11 mouse cellular contexts compared by ENCODE assay signal in genomic region chr4:134754371-134754770, GRCm38 (mm10). TPM values are rescaled to one million over a fixed set of nuclear protein-coding genes. Genes with fewer than 3 reads are reported as not detected.
DNase-seq lines count a peak whose midpoint lies in the region; ATAC-seq and TF ChIP-seq lines count a peak whose summit lies in the region.
"Had no signal": no experiment of that assay in that cellular context is flagged by ENCODE, and none has a peak within 500 bp of the region (broad histone marks: within the 10 kb centered on the region; RNA-seq: fewer than 3 reads in every experiment).

No protein-coding gene starts in this region.

- peak overlapping the region; percentile 19; the same call in 1 of the 2 replicates for H3K9ac ChIP-seq in hindbrain, embryonic 13.5 days
- H3K9ac ChIP-seq in hindbrain, postnatal 0 days (replicated peaks; ENCODE audit: low read length) = no peak overlapping the region
- H3K9ac ChIP-seq: forebrain, embryonic 12.5 days; limb, embryonic 15.5 days had no signal

- TF ChIP-seq POLR2A in spleen, adult 2 months (IDR thresholded peaks at IDR 0.05; ENCODE audit: low read depth, low read length) = no peak

- ATAC-seq in hindbrain, embryonic 13.5 days (ENCODE audit: low FRiP score) = no peak
- ATAC-seq in hindbrain, postnatal 0 days = no peak
- no peak for ATAC-seq in megakaryocyte-erythroid progenitor cell, adult 5-6 weeks (replicated peaks; ENCODE audit: low FRiP score, low TSS enrichment, poor library complexity, severe bottlenecking)

- H3K79me2 ChIP-seq in macrophage (ENCODE audit: inconsistent target) = peaks cover 76% of the 10 kb centered on the region

- H3K36me3 ChIP-seq in hindbrain, embryonic 13.5 days = no peaks in the 10 kb centered on the region
- H3K36me3 ChIP-seq in hindbrain, postnatal 0 days (ENCODE audit: insufficient read depth, low read length) = no peaks in the 10 kb centered on the region
- no peaks in the 10 kb centered on the region for H3K36me3 ChIP-seq in spleen, adult 2 months (ENCODE audit: control insufficient read depth, insufficient read depth, low read length)
- H3K36me3 ChIP-seq in macrophage (ENCODE audit: inconsistent target) = peaks cover 34% of the 10 kb centered on the region; the same call in 1 of the 2 replicates
- H3K36me3 ChIP-seq: forebrain, embryonic 12.5 days had no signal

- DNase-seq in hindbrain, postnatal 0 days (ENCODE audit: low spot score) = no peak
- DNase-seq in spleen, adult 2 months (ENCODE audit: low read depth in 1 of 2, low spot score in 2 of 2) = peak in 1 of 2 experiments; percentile 67
- DNase-seq in spleen, postnatal 14 days (ENCODE audit: low spot score in 2 of 2) = no peak
- peak; percentile 55 to 70 for DNase-seq in thymus, postnatal 36 days
- DNase-seq in embryo, embryonic 10 days (ENCODE audit: low spot score) = no peak
- DNase-seq: cerebellum, adult 8-10 months had no signal

- H3K27ac ChIP-seq in hindbrain, embryonic 13.5 days = 0 out of 2 replicates have a peak overlapping the region, but pooled peaks have one; percentile 30
- H3K27ac ChIP-seq in hindbrain, postnatal 0 days = no peak overlapping the region
- H3K27ac ChIP-seq in spleen, adult 2 months (ENCODE audit: insufficient read depth, low read length) = peak overlapping the region; percentile 81
- 0 out of 2 replicates have a peak overlapping the region, but pooled peaks have one; percentile 10 for H3K27ac ChIP-seq in macrophage
- H3K27ac ChIP-seq: limb, embryonic 15.5 days had no signal

- TF ChIP-seq CTCF in hindbrain, postnatal 0 days (IDR thresholded peaks at IDR 0.05; ENCODE audit: low read depth) = no peak
- TF ChIP-seq CTCF in spleen, adult 2 months (IDR thresholded peaks at IDR 0.05; ENCODE audit: extremely low read depth, insufficient read depth, insufficient read length, insufficient replicate concordance) = no peak

- H3K9me3 ChIP-seq in hindbrain, embryonic 13.5 days = no peaks in the 10 kb centered on the region
- H3K9me3 ChIP-seq in hindbrain, postnatal 0 days (ENCODE audit: low read length) = no peaks in the 10 kb centered on the region
- H3K9me3 ChIP-seq: forebrain, embryonic 12.5 days; limb, embryonic 15.5 days had no signal

- peaks cover 38% of the 10 kb centered on the region for H3K4me1 ChIP-seq in hindbrain, embryonic 13.5 days (replicated peaks)
- no peaks in the 10 kb centered on the region for H3K4me1 ChIP-seq in hindbrain, postnatal 0 days (ENCODE audit: insufficient read depth, low read length)
- peaks cover 85% of the 10 kb centered on the region for H3K4me1 ChIP-seq in spleen, adult 2 months (ENCODE audit: control insufficient read depth, insufficient read depth, insufficient read length)

- no peak overlapping the region for H3K4me2 ChIP-seq in hindbrain, embryonic 13.5 days
- H3K4me2 ChIP-seq in hindbrain, postnatal 0 days (ENCODE audit: low read depth, low read length) = no peak overlapping the region
- H3K4me2 ChIP-seq: forebrain, embryonic 12.5 days; limb, embryonic 15.5 days had no signal

- no peaks in the 10 kb centered on the region for H3K27me3 ChIP-seq in hindbrain, embryonic 13.5 days
- H3K27me3 ChIP-seq in hindbrain, postnatal 0 days (ENCODE audit: insufficient read depth, low read length) = no peaks in the 10 kb centered on the region
- no peaks in the 10 kb centered on the region for H3K27me3 ChIP-seq in spleen, adult 2 months (ENCODE audit: control insufficient read depth, insufficient read depth, low read length)
- H3K27me3 ChIP-seq: forebrain, embryonic 12.5 days; limb, embryonic 15.5 days had no signal

- H3K4me3 ChIP-seq in hindbrain, embryonic 13.5 days = no peak overlapping the region
- H3K4me3 ChIP-seq in hindbrain, postnatal 0 days (ENCODE audit: low read length) = no peak overlapping the region
- H3K4me3 ChIP-seq in spleen, adult 2 months (ENCODE audit: extremely low read depth, insufficient read depth, insufficient read length) = no peak overlapping the region
- H3K4me3 ChIP-seq in macrophage (ENCODE audit: inconsistent target) = no peak overlapping the region
- H3K4me3 ChIP-seq: forebrain, embryonic 12.5 days; limb, embryonic 15.5 days had no signal

- WGBS in hindbrain, embryonic 13.5 days = 43% methylated on average over 10 of the region's 10 CpGs
- 53% methylated on average over 10 of the region's 10 CpGs for WGBS in hindbrain, postnatal 0 days
- 8% methylated on average over 10 of the region's 10 CpGs for WGBS in spleen, adult 2 months
- WGBS in macrophage (ENCODE audit: missing documents) = 31% methylated on average over 8 of the region's 10 CpGs

RNA-seq across cellular contexts. Expression of gene Ldlrap1, which starts 13.5 kb away (rescaled TPM):
- 2.9 and 4.1 TPM in 2 replicates for polyA plus RNA-seq in hindbrain, embryonic 13.5 days (2015; fragmentation: Nextera tagmentation; extraction: Ambion mirVana)
- 2.6 and 3.1 TPM in 2 replicates for total RNA-seq in hindbrain, postnatal 0 days (2014; rRNA removed)
- 2.7 and 2.9 TPM in 2 replicates for polyA plus RNA-seq in hindbrain, postnatal 0 days (2015; fragmentation: Nextera tagmentation; extraction: Ambion mirVana)
- 26.7 and 29.8 TPM in 2 replicates for polyA plus RNA-seq in spleen, adult 2 months (2012; rRNA removed)
- total RNA-seq in macrophage (2018; cell fraction: chromatin; rRNA removed) = 100 to 1,000 TPM in 4 of 26 experiments, 10 to 100 TPM in 21, 1 to 10 TPM in 1; 5.4 to 129 (median 41.6) TPM
- total RNA-seq in macrophage (2018; cell fraction: cytosol; rRNA removed) = 10 to 100 TPM; 12.3 to 48.8 (median 35.4) TPM
- 10 to 100 TPM in 25 of 26 experiments, 1 to 10 TPM in 1; 7.2 to 92.8 (median 27.8) TPM for total RNA-seq in macrophage (2018; cell fraction: nucleus; rRNA removed)
- 34.2 to 76.5 TPM (median 43.1 TPM) in 3 replicates for polyA plus RNA-seq in macrophage (2018)
- 28.5 and 34.9 TPM in 2 replicates for total RNA-seq in megakaryocyte-erythroid progenitor cell, adult 5-6 weeks (2014; fragmentation: Nextera tagmentation)
- 8.5 and 9.6 TPM in 2 replicates for total RNA-seq in megakaryocyte-erythroid progenitor cell, adult 5-6 weeks (2017)

RNA-seq across cellular contexts. Expression of gene Man1c1, which starts 50.3 kb away (rescaled TPM):
- 3.6 and 3.8 TPM in 2 replicates for polyA plus RNA-seq in hindbrain, embryonic 13.5 days (2015; fragmentation: Nextera tagmentation; extraction: Ambion mirVana)
- 36.1 and 40.5 TPM in 2 replicates for total RNA-seq in hindbrain, postnatal 0 days (2014; rRNA removed)
- polyA plus RNA-seq in hindbrain, postnatal 0 days (2015; fragmentation: Nextera tagmentation; extraction: Ambion mirVana) = 5.8 and 7.1 TPM in 2 replicates
- polyA plus RNA-seq in spleen, adult 2 months (2012; rRNA removed) = 6.9 and 7.7 TPM in 2 replicates
- total RNA-seq in macrophage (2018; cell fraction: chromatin; rRNA removed) = 100 to 1,000 TPM in 17 of 26 experiments, 10 to 100 TPM in 9; 23.6 to 264 (median 114) TPM
- 100 to 1,000 TPM in 12 of 26 experiments, 10 to 100 TPM in 14; 38.4 to 182 (median 88.7) TPM for total RNA-seq in macrophage (2018; cell fraction: cytosol; rRNA removed)
- 100 to 1,000 TPM in 21 of 26 experiments, 10 to 100 TPM in 5; 58.9 to 299 (median 132) TPM for total RNA-seq in macrophage (2018; cell fraction: nucleus; rRNA removed)
- 82.3 to 124 TPM (median 103 TPM) in 3 replicates for polyA plus RNA-seq in macrophage (2018)
- 0.49 and 0.59 TPM in 2 replicates for total RNA-seq in megakaryocyte-erythroid progenitor cell, adult 5-6 weeks (2014; fragmentation: Nextera tagmentation)
- 0.53 TPM in 1 of 2 replicates, not detected in the other for total RNA-seq in megakaryocyte-erythroid progenitor cell, adult 5-6 weeks (2017)

Comparison
In these comparisons a context has a peak if more than half of its experiments do, and no peak if none do; other contexts are left out.
1. DNase-seq: peak in thymus, postnatal 36 days (2 of 2); none in hindbrain, postnatal 0 days (single experiment), spleen, postnatal 14 days (0 of 2) and embryo, embryonic 10 days (single experiment).